Mouse (Mus musculus): ENCODE measurements around the gene ccdc198. TPM values are rescaled to one million over a fixed set of nuclear protein-coding genes. Genes with fewer than 3 reads are reported as not detected.

Gene ccdc198
- total and polyA plus RNA-seq, 3 experiments = not detected

DNA sequence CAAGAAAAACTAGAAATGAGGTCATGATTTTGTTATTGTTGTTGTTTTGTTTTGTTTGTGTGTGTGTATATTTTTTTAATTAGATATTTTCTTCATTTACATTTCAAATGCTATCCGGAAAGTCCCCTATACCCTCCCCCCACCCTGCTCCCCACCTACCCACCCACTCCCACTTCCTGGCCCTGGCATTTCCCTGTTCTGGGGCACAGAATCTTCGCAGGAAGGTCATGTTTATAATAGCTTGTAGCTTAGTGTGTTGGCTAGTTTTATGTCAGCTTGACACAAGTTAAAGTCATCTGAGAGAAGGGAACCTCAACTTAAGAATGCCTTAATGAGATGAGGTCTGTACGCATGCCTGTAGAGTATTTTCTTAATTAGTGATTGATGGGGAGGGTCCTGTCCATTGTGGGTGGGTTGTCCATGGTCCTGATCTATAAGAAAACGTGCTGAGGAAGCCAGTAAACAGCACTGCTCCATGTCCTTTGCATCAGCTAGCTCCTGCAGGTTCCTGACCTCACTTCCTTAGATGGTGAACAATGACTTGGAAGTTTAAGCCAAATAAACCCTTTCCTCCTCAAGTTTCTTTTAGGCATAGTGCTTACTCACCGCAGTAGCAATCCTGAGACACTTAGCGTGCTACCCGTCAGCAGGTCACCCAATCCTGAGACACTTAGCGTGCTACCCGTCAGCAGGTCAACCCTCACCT lies 44.0 kb downstream of the ccdc198 start:
- Histone ChIP-seq H3K27ac (no peak overlapping the region), H3K79me2 (replicated peaks; ENCODE audit: control insufficient read depth, insufficient read depth, low read length) (no peaks in the 10 kb centered on the region), H3K9ac (ENCODE audit: low read depth, low read length) (no peak overlapping the region), H3K4me3 (no peak overlapping the region), H3K4me1 (ENCODE audit: control insufficient read depth, insufficient read depth, low read length) (no peaks in the 10 kb centered on the region; the same call in none of the 2 replicates), H3K27me3 (ENCODE audit: control insufficient read depth, insufficient read depth, low read length) (no peaks in the 10 kb centered on the region), H3K36me3 (ENCODE audit: control insufficient read depth, insufficient read depth, low read length) (no peaks in the 10 kb centered on the region; the same call in 1 of the 2 replicates)
- DNase-seq = no peak
- TF ChIP-seq POLR2A (IDR thresholded peaks at IDR 0.05; ENCODE audit: insufficient read depth, low read depth, low read length) (no peak), CTCF (IDR thresholded peaks at IDR 0.05) (no peak), EP300 (IDR thresholded peaks at IDR 0.05; ENCODE audit: insufficient read depth, low read depth, low read length) (no peak)
- intact Hi-C loops (cut with DNase I) = no loop called here
- WGBS = 42% methylated on average over 9 of the region's 9 CpGs

DNA sequence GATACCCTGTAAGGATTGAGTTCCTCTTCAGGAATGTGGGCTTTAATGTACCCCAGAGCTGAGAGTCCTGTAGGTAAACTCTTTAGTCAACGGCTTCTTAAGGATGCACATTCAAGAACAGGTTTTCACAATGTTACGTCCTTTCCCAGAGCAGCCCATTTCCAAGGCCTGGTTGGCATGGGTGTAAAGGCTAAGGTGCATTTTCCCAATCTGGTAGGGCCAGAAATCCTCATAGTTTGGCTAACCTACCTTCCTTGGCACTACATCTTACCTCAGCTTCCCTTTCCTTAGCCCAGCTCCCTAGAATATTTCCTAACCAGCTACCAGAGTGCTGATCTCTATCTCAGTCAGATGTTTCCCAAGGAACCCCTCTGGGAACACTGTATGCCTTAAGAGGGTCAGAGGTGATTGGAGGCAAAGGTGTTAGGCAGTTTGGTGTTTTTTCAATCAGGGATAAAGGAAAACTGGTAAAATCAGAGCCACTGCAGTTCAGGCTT lies 48.2 kb downstream of the ccdc198 start:
- no peaks in the 10 kb centered on the region for H3K27me3 ChIP-seq (ENCODE audit: control insufficient read depth, insufficient read depth, low read length)
- WGBS = 91% methylated on average over 2 of the region's 2 CpGs
- intact Hi-C loops (cut with DNase I) = no loop called here
- DNase-seq = no peak
- H3K27ac ChIP-seq = no peak overlapping the region
- no peak overlapping the region for H3K9ac ChIP-seq (ENCODE audit: low read depth, low read length)
- no peaks in the 10 kb centered on the region for H3K79me2 ChIP-seq (replicated peaks; ENCODE audit: control insufficient read depth, insufficient read depth, low read length)
- no peaks in the 10 kb centered on the region; the same call in 1 of the 2 replicates for H3K36me3 ChIP-seq (ENCODE audit: control insufficient read depth, insufficient read depth, low read length)
- no peak overlapping the region for H3K4me3 ChIP-seq
- TF ChIP-seq POLR2A (IDR thresholded peaks at IDR 0.05; ENCODE audit: insufficient read depth, low read depth, low read length) (no peak), CTCF (IDR thresholded peaks at IDR 0.05) (no peak), EP300 (IDR thresholded peaks at IDR 0.05; ENCODE audit: insufficient read depth, low read depth, low read length) (no peak)
- no peaks in the 10 kb centered on the region; the same call in none of the 2 replicates for H3K4me1 ChIP-seq (ENCODE audit: control insufficient read depth, insufficient read depth, low read length)

DNA sequence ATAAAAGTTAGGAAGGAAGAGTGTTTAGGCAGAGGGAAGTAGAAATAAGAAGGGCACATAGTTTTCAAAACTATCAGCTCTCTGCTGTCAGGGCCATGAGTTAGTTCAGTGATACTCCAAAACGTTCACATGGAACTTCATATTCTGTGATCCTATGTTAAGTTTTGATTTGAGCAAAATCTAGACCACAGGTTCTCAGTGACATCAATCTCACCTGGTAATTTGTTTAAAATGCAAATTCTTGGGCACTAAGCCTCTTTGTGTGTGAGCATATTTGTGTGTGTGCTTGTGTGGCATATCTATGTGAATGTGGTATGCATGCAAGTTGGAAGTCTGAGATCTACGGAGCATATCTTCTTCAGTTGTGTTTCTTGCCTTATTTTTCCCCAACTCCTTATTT lies 59.0 kb downstream of the ccdc198 start:
- H3K4me1 ChIP-seq (ENCODE audit: control insufficient read depth, insufficient read depth, low read length) = no peaks in the 10 kb centered on the region
- peaks cover 3% of the 10 kb centered on the region for H3K36me3 ChIP-seq (ENCODE audit: control insufficient read depth, insufficient read depth, low read length)
- 84% methylated on average over 2 of the region's 2 CpGs for WGBS
- H3K4me3 ChIP-seq = no peak overlapping the region
- H3K79me2 ChIP-seq (replicated peaks; ENCODE audit: control insufficient read depth, insufficient read depth, low read length) = no peaks in the 10 kb centered on the region
- TF ChIP-seq CTCF (IDR thresholded peaks at IDR 0.05) (no peak), EP300 (IDR thresholded peaks at IDR 0.05; ENCODE audit: insufficient read depth, low read depth, low read length) (no peak), POLR2A (IDR thresholded peaks at IDR 0.05; ENCODE audit: insufficient read depth, low read depth, low read length) (no peak)
- intact Hi-C loops (cut with DNase I) = no loop called here
- no peaks in the 10 kb centered on the region for H3K27me3 ChIP-seq (ENCODE audit: control insufficient read depth, insufficient read depth, low read length)
- H3K9ac ChIP-seq (ENCODE audit: low read depth, low read length) = no peak overlapping the region
- H3K27ac ChIP-seq = no peak overlapping the region
- DNase-seq = no peak

DNA sequence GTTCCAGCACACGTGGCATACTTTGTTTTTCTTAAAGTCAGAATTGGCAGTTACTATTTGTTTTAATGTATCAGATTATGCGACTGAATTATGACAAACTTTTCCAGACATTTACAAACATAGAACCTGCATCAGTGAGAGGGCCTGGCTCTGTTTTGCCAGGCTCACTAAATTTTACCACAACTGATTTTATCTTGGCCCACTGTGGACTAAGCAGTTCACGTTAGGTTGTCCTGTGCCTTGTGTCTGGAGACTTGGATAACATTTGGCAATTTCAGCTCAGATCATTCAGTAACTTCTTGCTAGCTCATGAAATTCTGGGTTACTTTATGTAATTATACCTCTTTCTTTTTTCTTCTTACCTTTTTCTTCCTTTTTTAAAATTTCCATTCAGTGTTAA lies 65.5 kb downstream of the ccdc198 start:
- Histone ChIP-seq H3K27ac (no peak overlapping the region), H3K4me1 (ENCODE audit: control insufficient read depth, insufficient read depth, low read length) (peaks cover 3% of the 10 kb centered on the region), H3K4me3 (no peak overlapping the region), H3K79me2 (replicated peaks; ENCODE audit: control insufficient read depth, insufficient read depth, low read length) (peaks cover 4% of the 10 kb centered on the region), H3K36me3 (ENCODE audit: control insufficient read depth, insufficient read depth, low read length) (peaks cover 17% of the 10 kb centered on the region), H3K27me3 (ENCODE audit: control insufficient read depth, insufficient read depth, low read length) (no peaks in the 10 kb centered on the region), H3K9ac (ENCODE audit: low read depth, low read length) (no peak overlapping the region)
- intact Hi-C loops (cut with DNase I) = no loop called here
- TF ChIP-seq CTCF (IDR thresholded peaks at IDR 0.05) (no peak), POLR2A (IDR thresholded peaks at IDR 0.05; ENCODE audit: insufficient read depth, low read depth, low read length) (no peak), EP300 (IDR thresholded peaks at IDR 0.05; ENCODE audit: insufficient read depth, low read depth, low read length) (no peak)
- DNase-seq = no peak
- WGBS = 83% methylated on average over 3 of the region's 3 CpGs

DNA sequence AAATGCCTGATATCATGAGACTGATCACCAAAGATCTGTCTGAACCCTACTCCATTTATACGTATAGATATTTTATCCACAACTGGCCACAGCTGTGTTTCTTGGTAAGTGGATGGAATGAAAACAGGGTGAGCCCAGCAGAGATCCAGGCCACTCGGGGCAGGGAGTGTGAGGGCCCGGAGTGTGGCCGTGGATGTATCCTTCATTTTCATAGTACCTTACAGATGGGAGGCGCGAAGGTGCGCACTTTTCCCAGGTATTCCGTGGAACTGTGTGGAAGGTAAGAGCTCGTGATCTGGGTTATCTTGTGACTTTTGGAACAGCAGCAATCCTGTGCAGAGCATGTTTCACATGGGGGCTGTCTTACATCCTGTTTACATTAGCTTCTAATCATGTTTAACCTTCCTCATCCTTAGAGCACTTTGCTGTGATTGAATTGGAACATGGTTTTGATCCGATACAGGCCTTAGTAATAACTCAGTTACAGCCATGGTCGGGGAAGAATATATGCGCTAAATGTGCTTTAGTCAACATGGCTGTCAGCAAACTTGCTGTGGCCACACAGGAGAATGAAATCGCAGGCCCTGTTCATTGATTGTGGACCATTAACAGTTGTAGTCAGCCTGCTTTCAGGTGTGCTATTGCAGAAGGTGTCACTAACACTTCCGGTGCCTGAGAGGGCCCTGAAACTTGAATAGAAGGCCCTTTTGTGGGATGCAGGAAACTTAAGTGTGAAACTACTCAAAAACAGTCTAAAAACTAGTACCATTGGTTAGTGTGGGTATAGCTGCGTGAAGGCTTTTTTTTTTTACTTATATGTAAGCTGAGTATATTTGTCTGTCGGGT lies 71.8 kb downstream of the ccdc198 start:
- no peaks in the 10 kb centered on the region for H3K27me3 ChIP-seq (ENCODE audit: control insufficient read depth, insufficient read depth, low read length)
- peak overlapping the region; percentile 68 for H3K4me3 ChIP-seq
- peak overlapping the region; percentile 98 for H3K9ac ChIP-seq (ENCODE audit: low read depth, low read length)
- H3K79me2 ChIP-seq (replicated peaks; ENCODE audit: control insufficient read depth, insufficient read depth, low read length) = peaks cover 4% of the 10 kb centered on the region
- peaks cover 20% of the 10 kb centered on the region for H3K36me3 ChIP-seq (ENCODE audit: control insufficient read depth, insufficient read depth, low read length)
- intact Hi-C loops (cut with DNase I) = loop anchor here (2.0 kb wide), 1 partner anchor 107 kb away; the partner anchor contains the start of genes Ap5m1 and Exoc5
- peak in 1 of 2 experiments; percentile 17 for DNase-seq
- 25% methylated on average over 16 of the region's 16 CpGs for WGBS
- peak overlapping the region; percentile 64; the same call in 1 of the 2 replicates for H3K27ac ChIP-seq
- H3K4me1 ChIP-seq (ENCODE audit: control insufficient read depth, insufficient read depth, low read length) = peaks cover 9% of the 10 kb centered on the region
- no peak for TF ChIP-seq POLR2A (IDR thresholded peaks at IDR 0.05; ENCODE audit: insufficient read depth, low read depth, low read length)
- TF ChIP-seq EP300 (IDR thresholded peaks at IDR 0.05; ENCODE audit: insufficient read depth, low read depth, low read length) = no peak
- no peak for TF ChIP-seq CTCF (IDR thresholded peaks at IDR 0.05)
